Mouse (Mus musculus) heart, postnatal 0 days (tissue): ENCODE data around the gene Usp1. TPM values are rescaled to one million over a fixed set of nuclear protein-coding genes. Genes with fewer than 3 reads are reported as not detected.
A peak's percentile ranks its signal among the peaks of the same experiment; 100 is the strongest.

Source experiments
- ATAC-seq: fragments of 200-750 bp; cut with Nextera tagmentation; 2 replicates; pipeline ENCODE4 v1.8.0; 2017; ENCODE audit warnings: low read depth, moderate number of reproducible peaks, moderate library complexity; ENCODE audit not compliant: insufficient read depth
- DNase-seq: peaks from one replicate; pipeline ENCODE4 v3.0.0-alpha.2; 2016; ENCODE audit warnings: low spot score
- H3K27ac ChIP-seq: fragments of 300-500 bp; sonication (generic); 2 replicates; pipeline ENCODE4 v1.5.1; 2014; ENCODE audit warnings: low read depth, mild to moderate bottlenecking
- H3K27me3 ChIP-seq: fragments of 300-500 bp; sonication (generic); 2 replicates; pipeline ENCODE4 v1.6.1; 2014; ENCODE audit warnings: low read length, mixed read lengths; ENCODE audit not compliant: control insufficient read depth, insufficient read depth
- H3K36me3 ChIP-seq: fragments of 300-500 bp; sonication (generic); replicated peaks from 2 replicates; pipeline ENCODE4 v1.6.1; 2014; ENCODE audit warnings: low read length, mixed read lengths; ENCODE audit not compliant: control insufficient read depth, insufficient read depth
- H3K4me1 ChIP-seq: fragments of 300-500 bp; sonication (generic); 2 replicates; pipeline ENCODE4 v1.6.1; 2014; ENCODE audit warnings: antibody characterized with exemption; ENCODE audit not compliant: control insufficient read depth, insufficient read depth
- H3K4me2 ChIP-seq: fragments of 300-500 bp; sonication (generic); 2 replicates; pipeline ENCODE4 v1.6.1; 2014; ENCODE audit warnings: low read depth, mild to moderate bottlenecking, low read length, moderate library complexity
- H3K4me3 ChIP-seq: fragments of 300-500 bp; sonication (generic); 2 replicates; pipeline ENCODE4 v1.5.1; 2014; ENCODE audit warnings: low read depth, low read length
- H3K9ac ChIP-seq: fragments of 300-500 bp; sonication (generic); replicated peaks from 2 replicates; pipeline ENCODE4 v1.6.1; 2014; ENCODE audit warnings: low read depth, low read length, mixed read lengths
- H3K9me3 ChIP-seq: fragments of 300-500 bp; sonication (generic); replicated peaks from 2 replicates; pipeline ENCODE4 v1.6.1; 2016; ENCODE audit warnings: low read length; ENCODE audit not compliant: control insufficient read depth
- CTCF ChIP-seq: IDR thresholded peaks from 2 replicates; pipeline ENCODE4 v1.5.1; 2016; ENCODE audit warnings: antibody characterized with exemption, control low read depth, low read depth
- EP300 ChIP-seq: IDR thresholded peaks from 2 replicates; pipeline ENCODE4 v1.6.1; 2016; ENCODE audit warnings: antibody characterized with exemption, low read depth
- WGBS: fragments of 180-500 bp; shearing (Covaris S2); extraction: QIAGEN DNeasy Blood & Tissue Kit; methylation state at CpG from one replicate; pipeline ENCODE4 v1.1.7; 2014; 5-methylcytosine and 5-hydroxymethylcytosine counted together
- polyA plus RNA-seq: library from polyadenylated mRNA; unstranded; fragments of >200 nt; fragmentation: Nextera tagmentation; extraction: Ambion mirVana; gene quantifications from 2 replicates; pipeline ENCODE4 v1.2.1, GENCODE M21; 2015
- total RNA-seq: library from RNA; depleted of rRNA; stranded (reverse); fragments of >200 nt; gene quantifications from 2 replicates; pipeline ENCODE4 v1.2.3, GENCODE M21; 2014; ENCODE audit warnings: low replicate concordance; rRNA removed

Gene Usp1
- total RNA-seq (11.4 and 16.5 TPM in 2 replicates), polyA plus RNA-seq (24.5 and 27.8 TPM in 2 replicates)

DNA sequence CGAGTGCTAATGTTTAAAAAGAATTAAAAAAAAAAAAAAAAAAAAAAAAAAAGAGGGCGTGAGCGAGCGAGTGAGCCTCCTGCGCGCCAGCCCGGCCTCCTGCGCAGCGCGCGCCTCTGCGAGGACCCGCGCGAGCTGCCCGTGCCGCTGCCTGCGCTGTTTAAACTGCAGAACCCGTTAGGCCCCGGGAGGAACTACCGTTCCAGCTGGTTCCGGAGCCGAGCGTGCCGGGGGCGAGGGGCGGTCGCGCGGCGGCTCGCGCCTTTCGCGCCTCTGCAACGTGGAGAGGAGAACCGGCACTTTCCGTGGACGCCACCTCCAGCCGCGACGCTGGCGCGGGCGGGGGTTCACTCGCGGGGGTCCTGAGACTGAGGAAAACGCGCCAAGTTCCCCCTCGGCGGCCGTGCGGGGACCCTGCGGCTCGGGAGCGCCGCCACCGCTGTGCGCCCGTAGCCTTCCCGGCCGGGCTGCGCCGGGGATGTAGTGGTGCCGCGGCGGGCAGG lies at the start of gene Usp1:
Gene Usp1, plus strand, starts transcription at position 243 of the 503 bp plus-strand sequence.
- DNase-seq (no peak), ATAC-seq (peak; percentile 24)
- Histone ChIP-seq H3K9me3 (no peaks in the 10 kb centered on the region), H3K27me3 (no peaks in the 10 kb centered on the region), H3K36me3 (no peaks in the 10 kb centered on the region), H3K4me3 (peak within 1 kb of the TSS; percentile 97), H3K4me2 (peak within 1 kb of the TSS; percentile 98), H3K9ac (peak within 1 kb of the TSS; percentile 91), H3K27ac (peak within 1 kb of the TSS; percentile 100), H3K4me1 (peaks cover 20% of the 10 kb centered on the region)
- TF ChIP-seq CTCF (no peak), EP300 (peak; percentile 96)
- 1% methylated on average over 53 of the region's 67 CpGs for WGBS

DNA sequence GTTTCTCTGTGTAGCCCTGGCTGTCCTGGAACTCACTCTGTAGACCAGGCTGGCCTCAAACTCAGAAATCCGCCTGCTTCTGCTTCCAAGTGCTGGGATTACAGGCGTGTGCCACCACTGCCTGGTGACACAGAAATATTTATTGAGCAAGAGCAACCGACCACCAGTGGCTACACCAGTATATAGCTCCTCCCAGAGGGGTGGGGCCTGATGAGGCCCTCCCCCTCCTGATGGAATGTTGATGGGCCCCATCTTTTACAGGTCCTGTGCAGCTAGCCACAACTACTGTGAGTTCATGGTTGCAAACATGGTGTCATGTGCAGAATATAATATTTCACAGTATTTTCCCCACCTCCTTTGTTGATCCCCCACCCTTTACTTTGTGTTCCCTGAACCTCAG lies 40.9 kb upstream of the Usp1 start:
- H3K27me3 ChIP-seq, result no peaks in the 10 kb centered on the region
- 66% methylated on average over 3 of the region's 3 CpGs for WGBS
- H3K27ac ChIP-seq, result no peak overlapping the region
- no peak overlapping the region for H3K4me3 ChIP-seq
- no peak for ATAC-seq
- H3K9ac ChIP-seq, result no peak overlapping the region
- no peaks in the 10 kb centered on the region for H3K4me1 ChIP-seq
- DNase-seq, result no peak
- H3K36me3 ChIP-seq, result no peaks in the 10 kb centered on the region
- no peak for TF ChIP-seq EP300
- no peak for TF ChIP-seq CTCF
- no peaks in the 10 kb centered on the region for H3K9me3 ChIP-seq
- no peak overlapping the region for H3K4me2 ChIP-seq

DNA sequence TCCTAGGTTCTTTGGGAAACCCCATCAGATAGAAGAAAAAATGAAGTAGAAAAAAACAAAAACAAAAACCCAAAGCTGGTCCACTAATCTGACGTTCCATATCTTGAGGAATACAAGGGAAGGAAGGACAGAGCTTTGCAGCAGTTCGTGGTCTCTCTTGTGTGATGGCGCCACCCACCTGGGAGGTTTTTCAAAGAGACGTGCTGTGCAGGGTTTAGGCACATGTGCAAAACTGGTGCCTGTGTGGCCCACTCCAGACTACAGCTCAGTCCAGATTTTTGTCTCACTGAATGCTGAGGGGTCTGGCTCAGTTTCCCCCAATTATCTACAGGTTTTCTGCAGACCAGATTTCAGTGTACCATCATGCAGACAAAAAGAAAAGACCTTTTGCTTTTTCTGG lies 37.2 kb upstream of the Usp1 start:
- no peak overlapping the region for H3K4me3 ChIP-seq
- H3K9ac ChIP-seq, result no peak overlapping the region
- WGBS, result 63% methylated on average over 4 of the region's 4 CpGs
- no peaks in the 10 kb centered on the region for H3K27me3 ChIP-seq
- H3K36me3 ChIP-seq, result no peaks in the 10 kb centered on the region
- no peaks in the 10 kb centered on the region for H3K4me1 ChIP-seq
- no peaks in the 10 kb centered on the region for H3K9me3 ChIP-seq
- TF ChIP-seq CTCF (no peak), EP300 (no peak)
- ATAC-seq (no peak), DNase-seq (no peak)
- H3K27ac ChIP-seq, result no peak overlapping the region
- no peak overlapping the region for H3K4me2 ChIP-seq

DNA sequence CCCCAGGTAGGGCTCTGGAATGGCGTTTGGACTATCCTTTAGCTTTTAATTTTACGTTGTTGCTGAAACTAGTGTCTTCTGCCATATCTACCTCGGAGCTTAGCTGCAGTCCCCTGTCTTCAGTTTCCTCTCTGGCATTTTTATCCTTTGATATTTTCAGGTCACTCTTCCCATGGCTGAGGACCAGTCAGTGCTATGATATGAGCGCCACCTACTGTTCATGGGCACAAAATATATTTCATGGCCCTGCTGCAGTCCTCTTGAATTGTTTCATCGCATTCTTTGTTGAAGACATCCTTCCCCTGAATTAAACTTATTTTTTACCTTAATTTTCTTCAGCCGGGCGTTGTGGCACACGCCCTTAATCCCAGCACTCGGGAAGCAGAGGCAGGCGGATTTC lies 36.5 kb upstream of the Usp1 start:
- no peak overlapping the region for H3K4me3 ChIP-seq
- WGBS, result 14% methylated on average over 10 of the region's 10 CpGs
- TF ChIP-seq CTCF (peak; percentile 84), EP300 (no peak)
- H3K27ac ChIP-seq, result no peak overlapping the region
- no peak overlapping the region for H3K4me2 ChIP-seq
- no peaks in the 10 kb centered on the region for H3K4me1 ChIP-seq
- no peaks in the 10 kb centered on the region for H3K9me3 ChIP-seq
- no peak overlapping the region for H3K9ac ChIP-seq
- ATAC-seq (peak; percentile 77), DNase-seq (peak; percentile 66)
- H3K27me3 ChIP-seq, result no peaks in the 10 kb centered on the region
- H3K36me3 ChIP-seq, result no peaks in the 10 kb centered on the region

DNA sequence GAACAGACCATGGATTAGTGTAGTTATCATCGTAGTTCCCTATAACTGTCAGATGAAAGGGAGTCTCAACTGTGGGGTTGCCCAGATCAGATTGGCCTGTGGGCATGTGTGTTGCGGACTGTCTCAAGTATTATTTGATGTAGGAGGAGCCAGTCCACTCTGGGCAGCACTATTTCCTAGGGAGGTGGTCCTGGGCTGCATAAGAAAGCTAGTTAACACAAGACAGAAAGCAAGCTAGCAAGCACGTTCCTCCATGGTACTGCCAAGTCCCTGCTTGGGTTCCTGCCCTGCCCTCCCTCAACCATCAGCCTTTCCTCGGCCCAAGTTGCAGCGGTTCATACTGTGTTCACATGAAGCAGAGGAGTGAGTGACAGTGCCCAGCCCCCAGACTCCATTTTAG lies 13.4 kb upstream of the Usp1 start:
- WGBS, result 86% methylated on average over 5 of the region's 5 CpGs
- TF ChIP-seq EP300, result no peak
- TF ChIP-seq CTCF, result no peak
- H3K4me3 ChIP-seq, result no peak overlapping the region
- H3K9me3 ChIP-seq, result no peaks in the 10 kb centered on the region
- DNase-seq (no peak), ATAC-seq (no peak)
- H3K4me1 ChIP-seq, result no peaks in the 10 kb centered on the region
- H3K4me2 ChIP-seq, result no peak overlapping the region
- no peak overlapping the region for H3K9ac ChIP-seq
- no peaks in the 10 kb centered on the region for H3K36me3 ChIP-seq
- H3K27ac ChIP-seq, result no peak overlapping the region
- no peaks in the 10 kb centered on the region for H3K27me3 ChIP-seq

DNA sequence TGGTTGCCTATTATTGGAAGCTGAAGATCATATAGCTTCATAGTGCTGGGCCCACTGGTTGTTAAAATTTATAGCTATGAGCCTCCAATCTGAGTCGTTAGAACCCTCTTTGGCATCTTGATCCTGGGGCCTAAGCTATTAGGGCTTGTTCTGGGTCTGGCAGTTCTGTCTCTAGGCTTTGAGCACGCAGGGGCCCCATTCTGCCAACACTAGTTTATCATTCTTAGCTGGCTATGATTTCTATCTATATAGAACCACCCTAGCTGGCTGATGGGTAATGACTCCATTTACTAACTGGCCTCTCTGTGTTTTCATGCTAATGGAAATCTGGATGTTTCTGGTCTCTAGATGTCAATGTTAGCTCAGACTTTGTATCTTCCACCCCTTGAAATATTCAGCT lies 5.9 kb upstream of the Usp1 start:
- H3K9me3 ChIP-seq, result no peaks in the 10 kb centered on the region
- peaks cover 6% of the 10 kb centered on the region; the same call in 1 of the 2 replicates for H3K4me1 ChIP-seq
- DNase-seq (no peak), ATAC-seq (no peak)
- H3K27me3 ChIP-seq, result no peaks in the 10 kb centered on the region
- 85% methylated on average over 2 of the region's 2 CpGs for WGBS
- H3K9ac ChIP-seq, result no peak overlapping the region
- no peak overlapping the region for H3K4me3 ChIP-seq
- H3K4me2 ChIP-seq, result no peak overlapping the region
- no peak overlapping the region for H3K27ac ChIP-seq
- TF ChIP-seq EP300, result no peak
- no peak for TF ChIP-seq CTCF
- H3K36me3 ChIP-seq, result no peaks in the 10 kb centered on the region
